Mouse (Mus musculus): ENCODE data around the gene Heg1. TPM values are rescaled to one million over a fixed set of nuclear protein-coding genes. Genes with fewer than 3 reads are reported as not detected.

Gene Heg1
- total RNA-seq, 2 experiments from 2014 or later = 30.4 to 43.3 TPM

- intact Hi-C loops (cut with DNase I) = no loop called here
- no peak for DNase-seq
- no peak for TF ChIP-seq CTCF (IDR thresholded peaks at IDR 0.05)
- Histone ChIP-seq H3K27ac (no peak overlapping the region), H3K4me3 (no peak overlapping the region)
Measured at GRCm38 (mm10) chr16:33742233-33742632, 58.1 kb downstream of the Heg1 start.

DNA sequence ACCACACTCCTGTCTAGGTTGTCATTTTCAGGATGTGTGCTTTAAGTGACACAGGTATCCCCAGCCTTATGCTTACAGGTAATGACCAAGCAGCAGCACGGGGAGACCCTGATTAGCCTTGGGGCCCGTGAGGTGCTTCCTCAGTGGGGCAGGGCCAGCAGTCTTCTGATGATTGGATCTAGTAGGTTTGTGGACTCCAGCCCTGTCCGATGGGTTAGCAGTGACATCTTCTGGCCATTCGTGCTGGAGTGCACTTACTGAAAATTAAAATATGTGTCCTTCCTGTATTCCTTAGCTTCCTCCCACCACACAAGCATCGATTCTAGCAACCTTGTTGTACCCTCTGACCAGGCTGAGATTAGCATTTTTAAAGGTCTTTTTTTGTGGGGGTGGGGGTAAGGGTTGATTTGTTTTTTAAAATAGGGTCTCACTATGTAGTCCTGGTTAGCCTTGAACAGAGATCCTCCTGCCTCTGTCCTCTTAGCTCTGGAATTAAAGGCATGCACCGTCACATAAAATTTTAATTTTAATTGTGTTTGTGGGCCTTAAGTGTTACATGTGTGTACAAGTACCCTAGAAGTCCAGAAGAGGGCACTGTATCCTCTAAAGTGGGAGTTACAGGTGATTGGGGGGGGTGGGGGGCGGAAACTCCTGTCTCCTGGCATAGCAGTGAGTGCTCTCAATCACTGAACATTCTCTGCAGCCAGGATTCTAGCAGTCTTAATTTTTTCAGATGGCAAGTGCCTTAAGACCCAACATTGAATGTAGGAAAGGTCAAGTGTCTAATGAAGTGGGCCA is 60.7 kb downstream of the Heg1 start:
- Histone ChIP-seq H3K4me3 (no peak overlapping the region), H3K27ac (no peak overlapping the region)
- DNase-seq = no peak
- peak; percentile 39 for TF ChIP-seq CTCF (IDR thresholded peaks at IDR 0.05)
- intact Hi-C loops (cut with DNase I) = loop anchor here (1.0 kb wide), 1 partner anchor 53 kb away; no protein-coding TSS in a partner anchor

DNA sequence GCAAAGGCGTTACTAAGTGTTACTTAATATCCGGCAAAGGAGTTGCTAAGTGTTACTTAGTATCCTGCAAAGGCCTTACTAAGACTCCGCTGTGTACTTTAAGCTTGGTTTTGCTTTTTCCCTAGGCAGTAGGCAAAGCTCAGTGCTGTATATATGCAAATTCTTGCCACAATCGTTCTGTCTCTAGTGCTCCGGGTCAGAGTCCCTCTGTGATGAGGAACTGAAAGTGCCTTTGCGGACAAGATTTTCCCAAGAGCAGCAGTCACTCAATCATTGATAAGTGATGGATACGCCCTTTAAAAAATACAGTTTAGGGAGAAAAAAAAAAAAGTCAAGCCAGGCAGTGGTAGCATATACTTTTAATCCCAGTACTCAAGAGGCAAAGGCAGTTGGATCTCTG is 61.3 kb downstream of the Heg1 start:
- no peak for DNase-seq
- H3K27ac ChIP-seq = no peak overlapping the region
- TF ChIP-seq CTCF (IDR thresholded peaks at IDR 0.05) = no peak
- intact Hi-C loops (cut with DNase I) = loop anchor here (1.0 kb wide), 1 partner anchor 53 kb away; no protein-coding TSS in a partner anchor
- H3K4me3 ChIP-seq = no peak overlapping the region

DNA sequence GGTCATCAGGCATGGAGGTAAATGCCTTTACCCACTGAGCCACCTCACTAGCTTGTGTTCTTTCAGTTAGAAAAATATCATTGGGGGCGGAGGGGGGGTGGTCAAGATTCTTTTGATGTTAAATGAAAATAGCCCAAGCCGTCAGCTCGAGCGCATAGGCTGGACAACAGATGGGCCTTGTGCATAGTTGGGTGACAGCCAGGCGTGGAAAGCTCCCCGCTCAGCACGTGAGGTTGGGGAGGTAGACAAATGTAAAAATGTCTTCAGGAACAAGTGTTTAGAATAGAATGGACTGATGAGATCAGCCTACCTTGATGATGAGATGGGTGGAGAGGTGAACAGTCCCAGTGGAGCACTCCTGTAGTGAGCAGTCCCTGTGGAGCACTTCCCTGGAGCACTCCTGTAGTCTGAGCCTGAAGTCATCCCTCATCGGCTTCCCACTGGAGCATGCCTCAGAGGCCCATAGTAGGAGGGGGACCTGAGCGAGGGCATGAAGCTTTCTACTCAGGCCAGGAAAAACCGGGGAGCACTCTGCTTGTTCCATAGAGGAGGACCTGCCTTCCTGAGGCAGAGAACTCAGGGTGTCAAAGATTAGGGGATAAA is 62.0 kb downstream of the Heg1 start:
- no peak overlapping the region for H3K4me3 ChIP-seq
- TF ChIP-seq CTCF (IDR thresholded peaks at IDR 0.05) = no peak
- no peak for DNase-seq
- H3K27ac ChIP-seq = no peak overlapping the region
- intact Hi-C loops (cut with DNase I) = no loop called here

- intact Hi-C loops (cut with DNase I) = no loop called here
- TF ChIP-seq CTCF (IDR thresholded peaks at IDR 0.05) = no peak
Measured at GRCm38 (mm10) chr16:33747346-33747954, 63.3 kb downstream of the Heg1 start.

GRCm38 (mm10) chr16:33747994-33748393 is 63.8 kb downstream of the Heg1 start:
- intact Hi-C loops (cut with DNase I) = no loop called here
- TF ChIP-seq CTCF (IDR thresholded peaks at IDR 0.05) = no peak
- DNase-seq = no peak
- Histone ChIP-seq H3K4me3 (no peak overlapping the region), H3K27ac (no peak overlapping the region)

More at GRCm38 (mm10) chr16:33747346-33747954, 63.3 kb downstream of the Heg1 start:
- H3K4me3 ChIP-seq = no peak overlapping the region
- no peak for DNase-seq
- H3K27ac ChIP-seq = no peak overlapping the region

DNA sequence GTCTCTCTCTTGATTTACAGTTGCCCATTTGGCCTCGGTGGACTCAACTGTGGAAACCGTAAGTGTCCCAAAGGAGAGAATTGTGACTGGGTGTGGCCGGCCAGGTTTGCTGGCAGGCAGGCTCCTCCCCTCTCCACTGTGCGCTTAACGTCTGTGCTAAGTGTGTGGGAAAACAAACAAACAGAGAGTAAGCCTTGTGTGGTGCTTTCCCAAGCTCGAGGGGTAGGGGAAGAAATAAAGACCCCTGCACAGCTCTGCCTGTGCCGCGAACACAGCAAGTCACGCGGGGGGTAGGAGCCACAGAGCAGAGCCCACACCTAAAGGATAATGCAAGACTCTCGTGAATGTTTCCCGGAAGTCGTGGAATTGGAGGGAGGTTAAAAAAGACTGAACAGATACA is 67.0 kb downstream of the Heg1 start:
- Histone ChIP-seq H3K4me3 (no peak overlapping the region), H3K27ac (no peak overlapping the region)
- DNase-seq = no peak
- TF ChIP-seq CTCF (IDR thresholded peaks at IDR 0.05) = no peak
- intact Hi-C loops (cut with DNase I) = no loop called here

- no peak for TF ChIP-seq CTCF (IDR thresholded peaks at IDR 0.05)
- H3K4me3 ChIP-seq = no peak overlapping the region
- H3K27ac ChIP-seq = no peak overlapping the region
- intact Hi-C loops (cut with DNase I) = no loop called here
- no peak for DNase-seq
Measured at GRCm38 (mm10) chr16:33751590-33751989, 67.4 kb downstream of the Heg1 start.

- no peak for DNase-seq
- TF ChIP-seq CTCF (IDR thresholded peaks at IDR 0.05) = no peak
- H3K27ac ChIP-seq = peak overlapping the region; percentile 46
- intact Hi-C loops (cut with DNase I) = no loop called here
- H3K4me3 ChIP-seq = no peak overlapping the region
Measured at GRCm38 (mm10) chr16:33752904-33753578, 68.9 kb downstream of the Heg1 start.

GRCm38 (mm10) chr16:33755293-33755692 is 71.1 kb downstream of the Heg1 start:
- no peak overlapping the region for H3K27ac ChIP-seq
- TF ChIP-seq CTCF (IDR thresholded peaks at IDR 0.05) = no peak
- intact Hi-C loops (cut with DNase I) = no loop called here
- no peak overlapping the region for H3K4me3 ChIP-seq
- DNase-seq = no peak

DNA sequence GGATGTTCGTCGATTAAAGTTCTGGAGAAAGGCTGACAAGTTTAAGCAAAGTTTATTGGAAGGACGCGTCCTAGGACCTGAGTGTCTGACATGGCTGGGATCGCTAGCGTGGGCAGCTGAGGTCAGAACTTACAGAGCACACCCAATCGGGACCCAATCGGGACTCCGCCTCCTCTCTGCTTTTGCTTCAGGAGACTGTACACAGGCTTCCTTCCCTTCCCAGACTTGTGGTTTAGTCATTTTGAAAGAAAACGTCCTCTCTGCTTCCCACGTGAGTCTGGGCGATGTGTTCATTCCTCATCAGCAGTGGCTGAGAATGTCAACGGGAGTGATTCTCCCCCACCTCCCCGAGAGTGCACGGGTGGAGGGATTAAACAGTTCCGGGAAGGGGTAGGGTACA is 71.8 kb downstream of the Heg1 start:
- TF ChIP-seq CTCF (IDR thresholded peaks at IDR 0.05) = no peak
- intact Hi-C loops (cut with DNase I) = no loop called here
- no peak overlapping the region for H3K4me3 ChIP-seq
- DNase-seq = no peak
- no peak overlapping the region for H3K27ac ChIP-seq

DNA sequence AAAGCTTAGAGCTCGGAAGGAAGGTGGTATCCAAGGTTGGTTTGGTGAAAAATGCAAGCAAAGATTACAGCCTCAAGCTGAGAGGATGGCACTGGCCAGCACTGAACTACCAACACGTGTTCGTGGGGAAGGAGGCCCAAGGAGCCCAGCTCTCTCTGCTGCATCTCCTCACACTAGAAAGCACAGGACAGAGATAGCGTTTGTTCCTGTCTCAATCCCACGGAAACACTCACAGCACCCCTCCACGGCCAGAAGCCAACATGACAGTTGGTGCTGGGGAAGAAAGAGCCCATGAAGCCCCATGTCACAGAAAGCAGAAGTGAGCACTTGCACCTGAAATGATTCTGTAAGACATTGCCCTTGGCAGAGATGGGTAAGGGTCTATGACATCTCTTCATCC is 72.2 kb downstream of the Heg1 start:
- intact Hi-C loops (cut with DNase I) = no loop called here
- DNase-seq = no peak
- Histone ChIP-seq H3K4me3 (no peak overlapping the region), H3K27ac (no peak overlapping the region)
- no peak for TF ChIP-seq CTCF (IDR thresholded peaks at IDR 0.05)

DNA sequence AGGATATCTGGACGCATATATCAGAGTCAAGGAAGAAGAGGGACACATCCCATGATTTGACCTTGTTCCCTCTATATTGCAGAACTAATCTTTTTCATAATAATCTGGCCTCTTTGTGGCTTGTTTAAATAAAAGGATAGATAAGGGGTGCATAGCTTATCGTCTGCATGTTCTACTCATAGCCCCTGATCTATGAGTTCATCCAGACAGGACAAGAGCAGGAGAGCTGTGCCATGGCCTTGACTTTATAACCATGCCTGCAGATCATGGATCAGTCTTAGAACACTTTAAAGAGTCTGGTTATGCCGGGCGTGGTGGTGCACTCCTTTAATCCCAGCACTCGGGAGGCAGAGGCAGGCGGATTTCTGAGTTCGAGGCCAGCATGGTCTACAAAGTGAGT is 75.0 kb downstream of the Heg1 start:
- TF ChIP-seq CTCF (IDR thresholded peaks at IDR 0.05) = no peak
- H3K4me3 ChIP-seq = no peak overlapping the region
- intact Hi-C loops (cut with DNase I) = no loop called here
- no peak overlapping the region for H3K27ac ChIP-seq
- DNase-seq = no peak

All from gastrocnemius, adult 2 months (tissue).